Mouse (Mus musculus) natural killer cell, adult 2 months (primary cell): Measurements from ENCODE around the gene Adgrd1.
"Not testable (repeated sequence)": the region's sequence is repeated elsewhere in the genome, so short reads cannot be mapped to it uniquely, and the experiment has no call there.

Experiments
- DNase-seq, 2 experiments: peaks; one replicate each; pipeline ENCODE4 v3.0.0; 2022; ENCODE audit warnings: low spot score in 2 of 2

Adgrd1 gene

DNA sequence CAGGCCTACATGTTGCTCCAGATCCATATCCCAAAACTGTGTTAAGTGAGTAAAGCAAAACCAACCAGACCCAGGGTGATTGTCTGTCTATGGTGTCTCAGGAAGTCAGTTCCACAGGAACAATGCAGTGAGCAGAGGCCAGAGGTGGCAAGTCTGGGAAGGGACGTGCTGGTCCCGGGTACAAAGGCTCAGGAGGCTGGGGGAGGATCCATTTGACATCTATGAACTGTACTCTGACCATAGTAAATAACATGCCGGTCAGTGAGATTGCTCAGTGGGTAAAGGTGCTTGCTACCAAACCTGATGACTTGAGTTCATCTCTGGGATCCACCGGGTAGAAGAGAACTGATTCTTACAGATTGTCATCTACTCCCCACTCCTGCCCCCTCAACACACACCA, 3.4 kb upstream of the Adgrd1 start:
- no peak for DNase-seq

DNA sequence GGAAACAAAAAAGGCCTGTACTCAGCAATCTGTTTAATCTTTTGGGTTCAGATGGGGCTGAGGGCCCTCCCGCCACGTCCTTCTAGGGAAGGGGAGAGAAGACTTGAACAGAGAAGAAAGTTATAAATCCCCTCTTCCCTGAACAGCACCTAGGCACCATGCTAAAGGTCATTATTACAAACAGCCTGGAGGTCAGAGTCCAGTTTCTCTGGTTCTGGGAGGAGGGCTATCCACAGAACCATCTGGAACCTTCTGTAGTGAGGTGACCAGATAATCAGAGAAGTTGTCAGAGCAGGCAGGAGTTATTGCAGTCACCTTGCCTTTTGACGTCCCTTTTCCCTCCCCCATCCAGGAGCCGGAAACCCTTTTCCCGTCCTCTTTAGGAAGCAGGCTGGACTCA, 2.3 kb upstream of the Adgrd1 start:
- DNase-seq = no peak

DNA sequence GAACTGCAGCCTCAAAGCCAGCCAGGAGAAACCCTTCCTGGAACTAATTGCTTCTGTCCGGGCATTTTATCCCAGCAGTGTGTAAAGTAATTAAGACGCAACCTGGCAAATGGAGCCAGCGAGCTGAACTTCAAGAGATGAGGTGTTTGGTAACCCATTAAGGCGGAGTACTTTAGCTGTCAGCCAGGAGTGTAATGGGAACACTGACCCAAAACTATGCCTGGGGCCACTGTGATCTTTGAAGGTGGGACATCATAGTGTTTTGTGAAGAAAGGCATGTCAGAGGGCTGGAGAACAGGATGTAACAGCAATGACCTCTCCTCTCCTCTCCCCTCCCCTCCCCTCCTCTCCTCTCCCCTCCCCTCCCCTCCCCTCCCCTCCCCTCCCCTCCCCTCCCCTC, 7.5 kb downstream of the Adgrd1 start:
- DNase-seq = no peak

DNA sequence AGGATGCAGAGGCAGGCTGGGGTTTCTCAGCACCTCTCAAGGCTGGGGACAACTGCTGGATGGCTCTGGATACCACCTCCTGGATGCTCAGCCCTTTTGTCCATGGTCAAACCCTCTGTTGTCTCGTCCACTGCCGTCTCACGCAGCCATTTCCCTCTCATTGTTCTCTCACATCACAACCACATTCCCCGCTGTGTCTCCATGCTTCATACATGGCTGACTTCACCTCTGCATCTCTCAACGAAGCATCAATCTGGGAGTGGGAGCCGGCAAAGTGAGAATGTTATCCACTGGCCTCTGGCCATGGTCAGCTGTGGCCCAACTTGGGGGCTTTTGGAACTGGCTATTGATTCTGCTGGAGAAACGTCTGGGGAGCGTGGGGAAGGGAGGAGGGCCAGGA, 15.2 kb downstream of the Adgrd1 start:
- no peak for DNase-seq

DNA sequence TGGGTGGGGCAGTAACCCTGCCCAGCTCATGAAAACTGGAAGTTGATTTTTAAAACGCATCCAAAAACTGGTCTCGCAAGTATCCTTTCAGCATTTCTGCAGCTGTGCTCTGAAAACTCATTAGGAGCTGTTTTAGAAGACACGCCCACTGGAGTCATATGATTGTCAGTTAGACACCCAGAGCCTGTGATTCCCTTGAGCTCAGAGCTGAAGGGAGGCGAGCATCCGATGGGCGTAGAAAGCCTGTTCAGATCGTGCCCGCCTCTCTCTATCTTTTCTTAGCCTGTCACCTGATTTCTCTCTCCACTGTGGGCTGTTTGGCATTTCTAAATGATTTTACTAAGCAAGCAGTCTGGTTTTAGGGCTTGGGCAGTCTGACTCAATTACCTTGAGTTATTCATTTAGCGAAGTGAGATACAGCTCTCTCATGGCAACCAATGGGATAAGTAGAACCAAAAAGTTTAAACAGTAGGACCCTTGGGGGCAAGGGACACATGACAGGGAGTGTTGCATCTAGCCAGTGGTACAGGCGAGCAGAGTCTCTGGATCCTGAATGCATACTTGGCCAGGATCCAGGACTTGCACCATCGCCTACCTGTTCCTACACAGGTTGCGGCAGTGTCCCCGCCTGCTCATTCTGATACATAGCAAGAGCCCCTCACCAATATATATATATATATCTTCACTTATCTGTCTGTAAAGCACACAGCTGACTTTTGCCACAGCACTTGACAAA, 17.4 kb downstream of the Adgrd1 start:
- DNase-seq = no peak

DNA sequence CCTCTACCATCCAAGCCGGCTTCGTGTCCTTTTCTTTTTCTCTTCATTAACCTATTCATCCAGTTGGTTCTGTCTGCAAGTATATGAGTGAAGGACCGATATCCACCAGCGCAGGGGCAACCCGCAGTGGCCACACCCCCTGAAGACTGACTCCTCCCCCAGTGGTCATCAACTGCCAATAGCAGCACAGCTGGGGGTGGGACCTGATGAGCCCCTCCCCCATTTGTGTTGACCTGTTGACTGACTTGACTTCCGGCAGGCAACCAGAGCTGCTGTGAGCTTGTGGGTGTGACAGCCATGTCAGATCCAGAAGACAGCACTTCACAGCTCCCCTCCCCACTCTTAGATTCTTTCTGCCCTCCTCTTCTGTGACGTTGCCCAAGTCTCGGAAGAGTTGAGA, 19.7 kb downstream of the Adgrd1 start:
- DNase-seq = no peak

DNA sequence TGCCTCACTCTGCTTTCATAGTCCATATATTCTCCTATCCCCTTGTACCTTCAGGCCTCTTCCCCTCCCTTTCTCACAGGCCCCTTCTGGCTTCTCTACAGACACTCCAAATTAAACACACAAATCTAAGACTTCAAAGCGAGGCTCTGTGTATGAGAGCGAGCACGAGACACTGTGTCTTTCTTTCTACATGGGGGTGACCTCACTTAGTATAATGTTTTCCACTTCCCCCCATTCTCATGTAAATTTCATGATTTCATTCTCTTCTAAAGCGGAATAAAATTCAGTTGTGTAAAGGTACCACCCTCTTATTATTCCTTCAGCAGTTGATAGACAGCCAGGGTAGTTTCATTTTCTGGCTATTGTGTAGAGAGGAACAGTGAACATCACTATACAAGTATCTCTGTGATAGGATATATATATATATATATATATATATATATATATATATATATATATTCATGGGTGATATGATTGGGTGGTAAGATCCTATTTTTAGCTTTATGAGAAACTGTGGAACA, 21.1 kb downstream of the Adgrd1 start:
- DNase-seq = no peak

DNA sequence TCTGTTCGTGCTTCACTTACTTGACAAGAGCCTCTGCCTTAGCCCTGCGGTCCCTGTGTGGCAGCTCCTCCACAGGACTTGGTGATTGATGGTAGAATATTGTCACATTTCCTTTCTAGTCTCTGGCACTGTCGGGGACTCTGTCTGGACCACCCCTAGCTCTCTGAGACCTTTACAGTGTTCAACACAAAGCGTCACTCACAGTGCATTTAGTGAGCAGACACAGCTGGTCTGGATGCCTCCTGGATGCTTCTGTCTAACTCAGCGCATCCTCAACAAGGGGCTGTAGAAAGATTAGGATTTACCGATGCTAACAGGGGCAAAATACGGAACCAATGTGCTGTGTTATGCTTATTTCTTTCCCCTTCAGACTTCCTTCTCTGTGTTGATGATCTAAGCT, 22.0 kb downstream of the Adgrd1 start:
- DNase-seq = no peak

DNA sequence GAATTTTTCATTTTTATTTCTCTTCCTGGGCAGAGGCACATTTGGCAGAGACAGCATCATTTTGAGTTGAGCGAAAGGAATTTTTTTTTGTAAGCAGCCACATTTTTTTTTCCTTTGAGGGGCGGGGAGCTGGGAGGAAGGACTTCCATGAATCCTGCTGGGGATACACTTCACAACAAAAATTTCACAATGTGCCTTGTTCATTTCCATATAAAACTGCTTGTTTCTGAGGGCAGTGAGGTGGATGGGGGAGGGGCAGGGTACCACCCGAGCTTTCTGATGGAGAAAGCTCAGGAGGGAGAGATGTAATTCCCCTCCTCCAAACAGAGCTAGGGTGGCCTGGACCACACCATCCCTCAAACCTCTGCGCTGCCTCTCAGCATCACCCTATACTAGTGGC, 22.6 kb downstream of the Adgrd1 start:
- DNase-seq = no peak

DNA sequence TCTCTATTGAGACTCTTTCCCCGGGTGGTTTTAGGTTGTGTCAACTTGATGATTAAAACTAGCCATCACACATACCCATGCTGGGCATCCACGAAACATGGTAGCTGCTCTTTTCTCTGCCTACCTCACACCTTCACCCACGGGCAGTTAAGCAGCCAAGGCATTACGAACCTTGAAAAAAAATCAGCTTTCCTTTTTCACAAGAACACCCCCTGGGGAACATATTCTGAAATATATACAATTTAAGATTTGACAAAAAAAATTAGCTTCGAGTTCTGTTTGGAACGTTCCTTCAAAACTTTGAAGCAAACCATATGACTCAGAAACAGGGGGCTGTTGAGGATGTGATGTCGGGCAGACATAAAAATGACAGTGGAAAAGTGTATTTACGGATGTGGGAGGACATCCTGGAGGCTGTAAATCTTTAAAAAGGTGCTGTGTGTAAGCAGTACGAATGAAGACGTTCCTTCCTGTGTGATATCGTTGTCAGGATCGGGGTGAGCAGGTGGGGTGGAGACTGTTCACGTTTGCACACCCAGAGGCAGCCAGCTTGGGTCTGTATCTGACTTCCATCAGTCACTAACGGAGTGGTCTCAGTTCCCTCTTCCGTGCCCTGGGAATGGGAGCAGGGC, 25.2 kb downstream of the Adgrd1 start:
- DNase-seq = no peak

DNA sequence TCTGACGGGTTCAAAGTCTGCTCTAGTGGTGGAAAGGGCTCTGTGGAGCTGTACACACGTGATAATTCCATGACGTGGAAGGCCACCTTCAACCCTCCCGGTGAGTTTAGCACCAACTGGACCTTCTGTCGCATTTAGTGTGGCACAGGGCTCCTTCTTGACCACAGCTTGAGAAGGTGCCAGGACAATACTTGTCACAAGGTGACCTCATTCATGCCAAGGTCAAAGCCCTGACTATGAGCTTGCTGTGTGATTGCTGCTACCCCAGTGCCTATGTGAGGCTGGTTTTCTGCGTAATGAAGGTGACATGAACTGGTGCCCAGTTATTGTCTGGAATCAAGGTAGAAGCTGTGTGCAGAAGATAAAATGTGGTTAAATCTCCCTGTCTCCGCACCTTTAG, 25.9 kb downstream of the Adgrd1 start:
- no peak for DNase-seq

DNA sequence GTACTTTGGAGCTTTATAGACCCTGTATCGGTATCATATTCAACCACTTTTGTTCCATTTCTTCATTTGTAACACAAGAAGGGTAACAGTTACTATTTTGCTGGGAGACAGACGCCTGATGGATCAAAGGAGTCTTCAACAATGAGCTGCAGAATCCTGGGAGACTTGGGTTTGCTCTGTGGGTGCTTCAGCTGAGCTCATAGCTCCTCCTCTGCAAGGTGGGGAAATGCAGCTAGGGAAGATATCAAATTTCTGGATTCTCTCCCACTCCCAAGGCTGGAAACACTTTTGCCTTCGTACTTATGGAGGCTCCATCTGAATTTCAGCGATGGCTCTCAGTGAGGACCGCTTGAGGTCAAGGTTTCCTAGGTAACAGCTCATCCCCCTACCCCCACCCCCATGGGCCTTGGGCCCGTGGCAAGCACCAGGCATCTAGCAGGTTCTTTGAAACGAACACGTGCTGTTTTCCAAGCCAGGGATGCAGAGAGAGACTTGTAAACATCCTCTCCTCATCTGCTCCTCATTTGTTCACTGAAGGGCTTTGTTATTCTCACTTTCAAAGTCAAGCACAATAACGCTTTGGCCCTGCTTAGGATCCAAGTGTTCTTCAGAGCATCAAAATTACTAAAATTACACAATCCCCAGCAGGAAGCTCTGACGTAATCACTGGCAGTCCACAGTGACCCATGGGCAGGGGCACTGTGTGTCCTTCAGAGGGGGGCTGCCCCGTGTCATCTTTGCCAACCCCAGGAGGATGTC, 27.7 kb downstream of the Adgrd1 start:
- DNase-seq = no peak

DNA sequence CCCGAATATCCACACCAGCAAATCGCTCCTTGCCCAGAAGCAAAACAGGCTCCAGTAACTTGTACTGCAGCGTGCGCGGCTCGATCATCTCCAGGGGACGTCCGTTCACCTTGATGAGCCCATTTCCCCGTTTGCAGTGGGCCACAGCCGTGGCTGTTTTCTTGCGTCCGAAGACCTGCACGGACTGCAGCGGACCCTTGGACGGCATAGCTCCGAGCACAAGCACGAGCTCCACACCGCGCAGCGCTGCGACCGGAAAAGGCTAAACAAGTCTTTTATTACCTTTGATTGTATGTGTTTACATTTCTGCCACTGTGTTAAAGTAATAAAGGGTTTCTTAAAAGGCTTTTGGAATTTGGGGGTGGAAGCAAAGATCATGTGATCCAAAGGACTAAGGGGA, 31.8 kb downstream of the Adgrd1 start:
- not testable (repeated sequence) for DNase-seq

DNA sequence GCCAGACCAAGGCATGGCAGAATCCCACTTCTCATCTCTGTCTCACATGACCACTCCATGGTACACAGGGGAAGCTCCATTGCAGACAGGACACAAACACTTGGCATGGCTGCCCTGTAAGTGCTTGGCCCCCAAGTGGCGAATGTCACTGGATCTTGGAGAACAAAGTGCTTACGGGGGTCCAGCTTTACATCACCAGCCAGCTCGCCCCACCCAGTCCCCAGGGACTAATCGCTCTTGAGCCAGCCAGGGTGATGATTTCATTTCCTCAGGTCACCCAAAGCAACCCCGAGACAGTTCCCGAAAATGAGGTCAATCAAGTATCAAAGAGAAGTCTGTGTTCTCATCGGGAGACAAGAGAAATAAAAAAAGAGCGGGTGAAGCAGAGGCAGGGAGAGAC, 33.8 kb downstream of the Adgrd1 start:
- DNase-seq = no peak

DNA sequence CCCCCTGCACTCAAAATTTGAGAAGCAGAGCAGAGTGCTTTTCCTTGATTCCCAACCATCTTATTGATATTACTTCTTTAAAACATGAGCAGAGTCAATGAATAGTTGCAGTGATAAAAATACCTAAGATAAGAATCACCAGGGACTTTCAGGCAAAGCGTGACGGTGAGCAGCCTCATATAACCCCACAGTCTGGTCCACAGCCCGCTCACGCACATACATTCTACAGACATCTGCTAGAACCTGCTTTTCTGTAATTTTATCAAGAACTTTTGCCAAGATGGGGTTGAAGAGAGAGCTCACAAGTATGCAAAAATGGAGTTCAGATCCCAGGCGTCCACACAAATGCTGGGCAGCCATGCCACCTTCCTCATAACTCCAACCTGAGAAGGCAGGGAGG, 40.9 kb downstream of the Adgrd1 start:
- no peak for DNase-seq

DNA sequence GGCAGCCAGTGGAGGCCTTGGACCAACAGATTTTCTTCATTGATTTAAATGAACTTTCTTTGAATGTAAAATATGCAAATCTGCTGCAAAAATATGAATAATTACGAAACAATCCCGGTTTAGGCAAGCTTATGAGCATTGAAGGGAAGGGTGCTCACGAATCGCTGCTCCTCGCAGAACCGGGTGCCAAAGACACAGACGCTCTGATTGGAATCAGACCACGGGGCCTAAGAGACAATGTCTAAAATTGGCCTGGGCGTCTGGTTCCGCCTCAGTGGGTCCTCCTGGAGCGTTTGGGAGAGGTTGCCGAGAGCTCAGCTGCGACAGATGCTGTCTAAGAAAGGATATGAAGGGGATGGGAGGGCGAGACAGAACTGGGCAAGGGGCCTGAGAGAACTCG, 42.0 kb downstream of the Adgrd1 start:
- no peak for DNase-seq

DNA sequence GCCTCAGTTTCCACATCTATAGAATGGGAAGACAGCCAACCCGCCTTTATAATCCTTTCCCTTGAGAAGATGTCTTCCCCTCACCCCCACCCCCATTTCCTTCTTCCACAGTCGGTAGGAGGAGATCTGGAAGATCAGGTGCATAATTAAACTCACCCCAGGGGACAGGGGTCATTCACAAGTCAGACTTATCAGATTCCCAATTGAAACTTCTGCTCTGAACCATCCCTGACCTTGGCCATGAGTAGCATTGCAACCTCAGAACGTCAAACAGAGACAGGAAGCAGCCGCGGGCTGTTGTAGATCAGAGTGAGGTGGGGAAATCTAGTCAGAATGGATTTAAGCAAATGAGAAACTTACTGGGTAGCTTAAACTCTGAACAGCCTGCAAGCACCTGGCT, 46.3 kb downstream of the Adgrd1 start:
- no peak for DNase-seq

DNA sequence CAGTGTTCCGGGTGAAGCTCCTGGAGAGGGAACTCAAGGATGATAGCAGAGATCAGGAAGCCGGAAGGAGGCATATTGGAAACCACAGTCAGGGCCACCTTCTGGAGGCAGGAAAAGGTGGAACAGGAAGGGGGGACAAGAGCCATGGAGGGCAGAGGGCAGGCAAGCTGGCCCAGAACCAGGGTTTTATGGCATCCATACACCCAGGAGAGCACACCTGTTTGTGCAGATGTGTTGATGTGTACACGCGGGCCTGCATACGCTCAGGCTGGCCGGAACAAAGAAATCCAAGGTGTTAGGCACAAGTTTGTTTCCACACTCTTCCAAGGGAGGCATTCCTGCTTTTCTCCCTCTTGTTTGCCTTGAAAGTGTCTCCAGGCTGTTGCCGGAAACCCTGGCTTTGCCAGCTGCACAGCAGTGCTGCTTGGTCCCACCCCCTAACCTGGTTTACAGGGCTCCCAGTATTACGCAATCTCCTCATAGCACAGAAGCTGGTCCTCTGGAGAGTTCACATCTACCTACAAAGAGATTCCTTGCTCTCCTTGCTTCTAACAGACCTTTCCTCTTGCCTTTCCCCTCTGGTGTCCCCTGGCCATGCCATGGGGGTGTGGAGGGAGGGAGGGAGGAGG, 48.9 kb downstream of the Adgrd1 start:
- DNase-seq = no peak

DNA sequence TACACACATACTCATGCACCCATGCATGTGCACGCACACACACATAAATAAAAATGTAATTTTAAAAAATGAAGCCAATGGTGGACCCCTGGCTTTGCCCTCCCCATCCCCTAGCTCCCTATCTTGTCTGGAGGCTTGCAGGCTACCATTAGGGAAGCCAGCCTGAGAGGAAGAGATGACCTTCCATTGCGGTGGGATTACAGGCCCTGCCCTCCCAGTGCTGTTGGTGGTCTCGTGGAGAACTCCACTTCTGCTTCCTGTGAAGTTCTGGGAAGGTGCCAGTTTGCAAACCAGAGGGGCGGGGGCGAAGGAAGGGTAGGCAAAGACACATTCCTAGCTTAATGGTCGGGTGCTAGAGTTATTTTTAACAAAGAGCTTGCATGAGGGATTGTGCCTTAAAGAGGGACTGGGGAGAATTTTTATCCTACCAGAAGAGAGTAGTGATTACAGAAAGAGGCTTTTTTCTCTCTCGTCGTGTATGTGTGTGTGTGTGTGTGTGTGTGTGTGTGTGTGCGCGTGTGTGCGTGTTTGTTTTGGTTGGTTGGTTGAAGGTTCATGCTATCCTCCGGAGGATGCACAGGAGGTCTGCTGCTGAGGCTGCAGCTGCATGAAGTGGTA, 50.5 kb downstream of the Adgrd1 start:
- DNase-seq = no peak

DNA sequence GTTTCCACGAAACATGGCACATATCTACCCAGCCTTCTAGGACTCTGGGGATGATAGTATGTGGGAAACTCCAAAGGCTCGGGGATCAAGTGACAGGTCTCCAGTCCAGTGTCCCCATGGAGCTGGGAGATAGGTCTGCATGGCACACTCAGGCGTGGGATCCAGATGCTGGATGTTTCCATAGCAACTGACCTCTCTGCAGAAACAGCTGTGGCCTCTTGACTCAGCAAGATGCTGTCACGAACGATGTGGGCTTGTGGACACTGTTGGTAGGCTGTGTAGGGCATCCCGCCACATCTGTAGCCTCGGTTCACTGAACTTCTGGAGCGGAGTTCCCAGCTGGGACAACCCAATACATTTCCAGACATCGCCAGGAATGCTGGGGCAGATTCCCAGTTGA, 51.9 kb downstream of the Adgrd1 start:
- DNase-seq = no peak

DNA sequence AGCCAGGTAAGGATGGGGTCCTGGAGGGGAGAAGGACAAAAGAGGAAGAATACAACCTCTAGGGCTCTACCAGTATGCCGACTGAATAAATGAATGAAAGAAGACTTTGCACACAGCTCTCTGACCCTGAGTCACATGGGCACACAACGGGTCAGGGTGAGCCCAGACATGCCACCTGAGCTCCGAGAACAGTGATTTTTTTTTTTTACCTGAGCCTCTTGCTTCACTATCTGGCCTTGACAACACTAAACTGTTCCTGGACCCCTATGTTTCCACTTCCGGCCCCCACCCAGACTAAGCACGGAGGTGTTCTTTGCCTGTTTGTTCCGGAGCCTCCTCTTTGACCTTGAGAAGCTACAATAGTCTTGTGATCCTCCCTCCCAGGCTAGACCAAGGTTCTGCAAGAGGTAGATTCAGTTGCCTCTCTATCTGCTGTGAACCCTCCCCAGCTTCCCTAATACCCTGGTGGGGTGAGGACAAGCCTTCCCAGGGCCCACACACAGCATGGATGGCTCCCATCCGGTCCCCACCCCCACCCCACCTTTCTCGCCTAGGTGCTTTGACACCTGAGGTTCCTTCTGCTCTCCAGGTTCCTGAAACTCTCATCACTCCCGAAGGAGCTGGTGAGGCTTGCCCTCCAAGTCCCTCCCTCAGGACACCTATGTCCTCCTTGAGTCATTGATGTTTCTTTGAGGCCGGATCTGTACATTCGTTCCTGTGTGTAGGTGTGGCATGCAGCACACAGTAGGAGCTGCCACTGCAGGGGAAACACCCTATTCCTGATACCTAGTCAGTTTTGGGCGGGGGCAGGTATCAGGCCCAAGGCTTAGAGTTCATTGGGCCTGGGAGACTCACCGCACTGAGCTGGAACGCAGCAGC, 58.7 kb downstream of the Adgrd1 start:
- no peak for DNase-seq
